Mouse (Mus musculus) hindbrain, embryonic 15.5 days (tissue): ENCODE results near the gene Glyat. TPM values are rescaled to one million over a fixed set of nuclear protein-coding genes. Genes with fewer than 3 reads are reported as not detected.
"Not testable (repeated sequence)": the region's sequence is repeated elsewhere in the genome, so short reads cannot be mapped to it uniquely, and the experiment has no call there.

ENCODE experiments used
- ATAC-seq: fragments of 200-750 bp; cut with Nextera tagmentation; 2 replicates; pipeline ENCODE4 v1.8.0; 2017; ENCODE audit warnings: low read depth, moderate number of reproducible peaks, moderate TSS enrichment; ENCODE audit not compliant: low FRiP score
- H3K27ac ChIP-seq: fragments of 300-500 bp; sonication (generic); replicated peaks from 2 replicates; pipeline ENCODE4 v1.5.1; 2015; ENCODE audit warnings: mild to moderate bottlenecking, inconsistent platforms
- H3K27me3 ChIP-seq: fragments of 300-500 bp; sonication (generic); 2 replicates; pipeline ENCODE4 v1.6.1; 2015; ENCODE audit warnings: control low read depth, inconsistent platforms
- H3K36me3 ChIP-seq: fragments of 300-500 bp; sonication (generic); 2 replicates; pipeline ENCODE4 v1.6.1; 2015; ENCODE audit warnings: control low read depth, inconsistent platforms
- H3K4me1 ChIP-seq: fragments of 300-500 bp; sonication (generic); replicated peaks from 2 replicates; pipeline ENCODE4 v1.6.1; 2015; ENCODE audit warnings: control low read depth, inconsistent platforms
- H3K4me2 ChIP-seq: fragments of 300-500 bp; sonication (generic); 2 replicates; pipeline ENCODE4 v1.6.1; 2015; ENCODE audit warnings: moderate library complexity, mild to moderate bottlenecking, inconsistent platforms
- H3K4me3 ChIP-seq: fragments of 300-500 bp; sonication (generic); 2 replicates; pipeline ENCODE4 v1.5.1; 2015; ENCODE audit warnings: mild to moderate bottlenecking, inconsistent platforms
- H3K9ac ChIP-seq: fragments of 300-500 bp; sonication (generic); 2 replicates; pipeline ENCODE4 v1.6.1; 2015; ENCODE audit warnings: inconsistent platforms
- H3K9me3 ChIP-seq: fragments of 300-500 bp; sonication (generic); 2 replicates; pipeline ENCODE4 v1.6.1; 2016; ENCODE audit warnings: control low read depth, inconsistent platforms
- WGBS: fragments of 180-500 bp; shearing (Covaris S2); methylation state at CpG from one replicate; pipeline ENCODE4 v1.1.7; 2015; 5-methylcytosine and 5-hydroxymethylcytosine counted together
- polyA plus RNA-seq: library from polyadenylated mRNA; unstranded; fragments of >200 nt; fragmentation: Nextera tagmentation; extraction: Ambion mirVana; gene quantifications from 2 replicates; pipeline ENCODE4 v1.2.1, GENCODE M21; 2015

The Glyat gene
- polyA plus RNA-seq, 1 experiment from 2014 or later = not detected

DNA sequence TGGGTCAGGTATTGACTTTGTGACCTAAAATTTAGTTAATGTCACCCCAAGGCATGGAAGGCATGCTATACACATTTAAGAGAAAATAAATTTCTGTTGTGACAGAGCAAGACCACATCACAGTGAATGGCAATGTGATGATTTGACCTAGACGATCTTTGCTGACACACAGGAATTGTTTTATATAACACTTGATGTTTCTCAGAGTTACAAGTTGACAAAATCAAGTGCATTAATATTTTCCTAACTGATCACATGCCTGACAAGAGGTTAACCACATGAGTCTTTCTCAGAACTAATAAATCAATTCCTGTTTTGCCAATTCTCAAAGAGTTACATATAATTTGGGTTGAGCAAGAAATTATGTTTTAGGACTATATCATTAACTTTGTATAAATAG, 19.5 kb upstream of the Glyat start:
- no peak overlapping the region for H3K27ac ChIP-seq
- no peaks in the 10 kb centered on the region for H3K4me1 ChIP-seq
- no peaks in the 10 kb centered on the region for H3K9me3 ChIP-seq
- H3K9ac ChIP-seq = no peak overlapping the region
- WGBS = 86% methylated on average over 1 of the region's 1 CpGs
- no peaks in the 10 kb centered on the region for H3K27me3 ChIP-seq
- no peak for ATAC-seq
- H3K4me3 ChIP-seq = no peak overlapping the region
- H3K4me2 ChIP-seq = no peak overlapping the region
- no peaks in the 10 kb centered on the region for H3K36me3 ChIP-seq

DNA sequence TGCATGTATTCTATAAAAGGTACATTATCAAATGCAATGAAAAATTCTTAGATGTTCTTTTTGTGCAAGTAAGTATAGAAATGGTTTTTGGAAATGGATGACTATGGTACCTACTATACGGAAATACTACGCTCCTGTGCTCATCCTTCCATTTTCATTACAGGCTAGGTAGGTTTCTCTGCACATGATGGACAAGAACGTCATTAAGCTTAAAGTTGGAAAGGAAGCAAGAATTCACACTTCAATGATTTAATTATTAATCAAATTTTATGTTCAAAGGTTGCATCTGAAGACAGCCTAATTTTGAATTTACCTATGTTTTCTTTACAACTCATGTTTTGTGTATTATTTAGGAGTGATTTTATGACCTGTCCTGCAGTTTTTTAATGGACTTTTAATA, 1.2 kb downstream of the Glyat start:
- Histone ChIP-seq H3K9ac (no peak overlapping the region), H3K4me2 (no peak overlapping the region), H3K36me3 (no peaks in the 10 kb centered on the region), H3K4me1 (no peaks in the 10 kb centered on the region), H3K9me3 (no peaks in the 10 kb centered on the region), H3K27ac (no peak overlapping the region), H3K27me3 (no peaks in the 10 kb centered on the region), H3K4me3 (no peak overlapping the region)
- WGBS = 91% methylated on average over 3 of the region's 3 CpGs
- ATAC-seq = no peak

DNA sequence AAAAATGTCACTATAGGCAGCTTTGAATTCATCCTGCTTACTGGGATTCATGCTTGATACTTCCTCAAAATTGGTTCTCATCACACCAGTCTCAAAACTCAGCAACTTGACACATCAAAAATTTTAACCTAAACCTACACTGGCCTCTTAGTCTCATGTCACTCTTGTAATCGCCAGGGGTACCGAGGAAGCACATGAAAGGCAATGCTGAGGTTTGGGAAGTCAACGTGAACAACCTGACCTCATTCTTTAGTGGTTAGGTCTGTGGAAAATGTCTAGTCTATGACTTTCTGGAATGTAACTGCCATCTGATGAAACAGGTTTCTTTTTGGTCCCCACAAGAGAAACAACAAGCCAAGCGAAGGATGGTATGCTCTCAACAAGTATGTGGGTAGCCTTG, 1.9 kb downstream of the Glyat start:
- ATAC-seq = no peak
- H3K9me3 ChIP-seq = no peaks in the 10 kb centered on the region
- no peak overlapping the region for H3K4me2 ChIP-seq
- H3K9ac ChIP-seq = no peak overlapping the region
- no peaks in the 10 kb centered on the region for H3K36me3 ChIP-seq
- 91% methylated on average over 4 of the region's 4 CpGs for WGBS
- no peaks in the 10 kb centered on the region for H3K27me3 ChIP-seq
- H3K4me1 ChIP-seq = no peaks in the 10 kb centered on the region
- H3K4me3 ChIP-seq = no peak overlapping the region
- H3K27ac ChIP-seq = no peak overlapping the region

DNA sequence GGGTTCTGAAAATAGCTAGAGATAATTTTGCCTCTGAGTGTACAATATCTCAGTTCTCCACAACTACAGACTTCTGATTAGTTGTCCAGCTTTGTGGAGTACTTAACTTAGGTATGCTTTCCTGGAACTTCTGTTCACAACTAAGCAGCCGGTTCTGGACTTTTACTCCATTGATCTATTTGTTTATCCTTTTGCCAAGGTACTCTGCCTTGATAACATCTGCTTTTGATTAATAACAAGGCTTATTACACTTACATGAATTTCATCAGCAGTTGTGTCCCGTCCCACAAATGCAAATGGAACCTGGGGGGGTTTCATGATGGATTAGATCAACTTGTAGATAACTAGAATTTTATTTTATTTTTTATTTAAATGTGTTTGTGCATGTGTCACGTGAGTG, 3.8 kb downstream of the Glyat start:
- Histone ChIP-seq H3K4me2 (no peak overlapping the region), H3K4me1 (no peaks in the 10 kb centered on the region), H3K4me3 (no peak overlapping the region), H3K36me3 (no peaks in the 10 kb centered on the region), H3K27me3 (no peaks in the 10 kb centered on the region), H3K9me3 (no peaks in the 10 kb centered on the region), H3K27ac (no peak overlapping the region), H3K9ac (no peak overlapping the region)
- no peak for ATAC-seq
- WGBS = 83% methylated on average over 3 of the region's 3 CpGs

DNA sequence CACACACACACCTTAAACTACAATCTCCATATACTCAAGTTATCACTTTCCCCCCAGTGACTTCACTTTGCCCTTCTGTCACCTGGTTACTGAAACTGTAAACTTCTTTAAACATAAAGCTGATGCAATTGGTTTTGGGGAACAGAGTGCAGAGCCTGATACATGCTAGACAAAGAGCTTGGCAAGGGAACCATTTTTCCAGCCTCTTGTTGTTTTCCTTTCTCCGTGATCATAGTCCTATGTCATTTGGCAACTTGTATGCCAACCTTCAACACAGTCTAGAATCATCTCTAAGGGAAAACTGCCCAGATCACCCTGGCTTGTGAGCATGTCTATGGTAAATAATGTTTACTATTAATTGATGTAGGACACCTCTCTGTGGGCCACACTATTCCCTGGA, 4.9 kb downstream of the Glyat start:
- no peak for ATAC-seq
- 75% methylated on average over 1 of the region's 1 CpGs for WGBS
- no peaks in the 10 kb centered on the region for H3K9me3 ChIP-seq
- H3K4me2 ChIP-seq = no peak overlapping the region
- no peaks in the 10 kb centered on the region for H3K36me3 ChIP-seq
- no peak overlapping the region for H3K4me3 ChIP-seq
- no peak overlapping the region for H3K9ac ChIP-seq
- no peaks in the 10 kb centered on the region for H3K27me3 ChIP-seq
- no peaks in the 10 kb centered on the region for H3K4me1 ChIP-seq
- H3K27ac ChIP-seq = no peak overlapping the region

DNA sequence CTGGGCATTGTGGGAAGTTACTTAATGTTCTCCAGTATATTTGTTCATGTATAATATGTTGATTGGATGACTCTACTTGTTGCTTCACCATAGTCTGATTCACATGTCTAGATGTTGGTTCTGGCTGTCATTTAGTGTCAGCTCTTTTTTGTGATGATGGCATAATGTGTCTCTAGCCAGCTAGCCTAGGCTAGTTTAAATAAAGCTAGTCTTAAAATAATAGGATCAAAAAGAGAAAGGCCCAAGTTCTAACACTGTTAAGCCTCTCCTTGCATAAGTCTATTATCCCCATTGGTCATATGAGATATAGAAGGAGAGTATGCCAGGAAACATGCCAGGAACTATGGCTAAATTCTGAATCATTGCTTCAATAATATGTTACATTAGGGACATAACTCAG, 16.4 kb downstream of the Glyat start:
- Histone ChIP-seq H3K9me3 (no peaks in the 10 kb centered on the region), H3K27me3 (no peaks in the 10 kb centered on the region), H3K27ac (no peak overlapping the region), H3K4me2 (no peak overlapping the region), H3K4me3 (no peak overlapping the region), H3K9ac (no peak overlapping the region), H3K4me1 (no peaks in the 10 kb centered on the region), H3K36me3 (no peaks in the 10 kb centered on the region)
- no peak for ATAC-seq

DNA sequence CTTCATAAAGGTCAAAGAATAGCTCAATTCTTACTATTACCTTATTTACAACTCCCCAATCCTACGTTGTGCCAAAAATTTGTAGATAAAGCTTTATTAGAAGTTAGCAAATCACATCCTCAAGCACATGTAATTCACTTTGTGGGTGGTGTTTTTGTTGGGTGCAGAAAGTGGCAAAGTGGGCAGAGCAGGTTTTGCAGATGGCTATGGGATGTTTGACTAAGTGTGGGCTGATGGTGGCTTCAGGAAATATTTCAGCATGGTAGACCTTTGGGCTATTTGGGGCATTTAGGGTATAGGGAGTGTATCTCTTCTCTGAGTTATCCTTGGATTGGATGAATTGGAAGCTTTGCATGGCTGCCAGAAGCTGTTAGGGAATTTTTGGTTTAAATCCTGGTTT, 33.0 kb downstream of the Glyat start:
- Histone ChIP-seq H3K9me3 (peaks cover 5% of the 10 kb centered on the region; the same call in 1 of the 2 replicates), H3K27me3 (no peaks in the 10 kb centered on the region), H3K4me3 (no peak overlapping the region), H3K4me2 (no peak overlapping the region), H3K27ac (no peak overlapping the region), H3K9ac (no peak overlapping the region), H3K36me3 (no peaks in the 10 kb centered on the region), H3K4me1 (no peaks in the 10 kb centered on the region)
- no peak for ATAC-seq
- WGBS = 79% methylated on average over 1 of the region's 1 CpGs

DNA sequence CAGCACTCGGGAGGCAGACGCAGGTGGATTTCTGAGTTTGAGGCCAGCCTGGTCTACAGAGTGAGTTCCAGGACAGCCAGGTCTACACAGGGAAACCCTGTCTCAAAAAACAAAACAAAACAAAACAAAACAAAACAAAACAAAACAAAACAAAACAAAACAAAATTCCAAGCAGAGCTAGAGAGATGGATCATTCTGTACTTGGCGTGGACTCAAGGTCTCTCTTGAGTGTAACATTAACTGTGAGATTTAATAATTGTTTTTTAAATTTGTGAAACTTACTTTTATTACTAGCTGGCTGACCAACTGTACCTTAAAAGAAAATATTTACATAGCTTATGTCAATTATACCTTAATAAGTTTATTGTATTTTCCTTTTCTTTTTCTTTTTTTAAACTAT, 35.5 kb downstream of the Glyat start:
- not testable (repeated sequence) for ATAC-seq
- 97% methylated on average over 3 of the region's 3 CpGs for WGBS

DNA sequence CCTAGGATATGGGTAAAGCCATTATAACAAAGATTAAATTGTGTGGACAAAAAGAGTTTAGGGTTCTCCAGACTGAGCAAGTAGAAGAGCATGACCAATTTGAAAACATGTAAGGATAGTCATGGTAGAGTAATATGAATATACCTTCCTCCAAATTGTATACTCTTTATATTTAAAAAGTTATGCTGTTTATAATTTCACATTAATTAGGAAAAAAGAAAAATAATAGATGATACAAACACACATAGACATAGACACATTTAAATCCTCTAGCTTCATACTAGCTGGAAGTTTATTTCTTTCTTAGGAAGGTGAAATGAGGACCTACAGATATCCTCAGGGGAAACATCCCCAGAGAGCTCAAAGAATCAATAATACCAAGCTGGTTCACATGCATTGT, 37.0 kb downstream of the Glyat start, which contains the start of gene Olfr1442:
Gene Olfr1442 (plus strand): TSS at position 301 of the 400 bp plus-strand sequence.
- ATAC-seq = no peak
- Histone ChIP-seq H3K4me1 (no peaks in the 10 kb centered on the region), H3K36me3 (no peaks in the 10 kb centered on the region)

More for the DNA sequence above, 35.5 kb downstream of the Glyat start:
- H3K9me3 ChIP-seq, H3K9ac ChIP-seq, H3K4me3 ChIP-seq, H3K4me2 ChIP-seq, H3K27ac ChIP-seq, H3K4me1 ChIP-seq, H3K36me3 ChIP-seq, H3K27me3 ChIP-seq: not testable (repeated sequence)

DNA sequence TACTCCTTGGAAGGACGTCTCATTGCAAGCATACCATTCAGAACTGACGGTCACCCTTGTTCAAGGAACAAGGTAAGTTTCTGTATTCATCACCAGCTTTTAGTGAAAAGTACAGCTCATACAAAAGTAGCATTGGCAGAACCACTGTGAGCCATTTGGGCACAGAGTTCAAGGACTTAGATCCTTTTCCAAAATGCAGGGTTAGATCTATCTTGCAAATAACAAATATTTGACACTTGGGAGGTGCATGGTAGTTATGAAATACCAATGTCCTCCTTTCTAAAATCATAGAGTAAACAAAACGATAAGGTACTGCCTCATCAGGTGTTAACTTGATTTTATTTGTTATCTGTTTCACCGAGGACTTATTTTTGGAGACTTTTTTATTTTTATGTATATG, 37.9 kb downstream of the Glyat start:
- WGBS = 88% methylated on average over 4 of the region's 4 CpGs
- no peak overlapping the region for H3K9ac ChIP-seq
- H3K9me3 ChIP-seq = no peaks in the 10 kb centered on the region
- no peaks in the 10 kb centered on the region for H3K4me1 ChIP-seq
- no peak overlapping the region for H3K4me3 ChIP-seq
- no peak for ATAC-seq
- H3K27ac ChIP-seq = no peak overlapping the region
- H3K36me3 ChIP-seq = no peaks in the 10 kb centered on the region
- H3K27me3 ChIP-seq = no peaks in the 10 kb centered on the region
- H3K4me2 ChIP-seq = no peak overlapping the region

More for the DNA sequence above, 37.0 kb downstream of the Glyat start, which contains the start of gene Olfr1442:
- H3K4me3 ChIP-seq = no peak within 1 kb of the TSS
- H3K4me2 ChIP-seq = no peak within 1 kb of the TSS
- H3K9me3 ChIP-seq = no peaks in the 10 kb centered on the region
- H3K9ac ChIP-seq = no peak within 1 kb of the TSS
- no peaks in the 10 kb centered on the region for H3K27me3 ChIP-seq
- H3K27ac ChIP-seq = no peak within 1 kb of the TSS

DNA sequence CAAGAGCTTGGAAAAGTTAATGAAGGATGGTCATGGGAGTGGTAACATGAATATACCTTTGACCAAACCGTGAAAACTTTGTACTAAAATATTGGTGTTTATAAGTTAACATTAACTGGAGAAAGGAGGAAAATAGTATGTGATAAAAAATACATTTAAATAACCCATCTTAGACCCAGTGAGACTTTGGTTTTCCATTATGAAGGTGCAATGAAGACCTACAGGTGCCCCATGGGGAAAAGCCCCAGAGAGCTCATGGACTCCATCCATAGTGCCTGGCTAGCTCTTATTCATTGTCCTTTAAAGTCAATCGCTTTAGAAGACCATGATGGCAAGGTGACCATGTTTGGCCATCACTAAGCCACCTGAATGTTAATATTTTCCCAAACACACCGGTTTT, 44.7 kb downstream of the Glyat start, which contains the start of gene Olfr1443:
Gene Olfr1443 (plus strand): TSS at position 301 of the 400 bp plus-strand sequence.
- no peak within 1 kb of the TSS for H3K4me3 ChIP-seq
- no peaks in the 10 kb centered on the region for H3K4me1 ChIP-seq
- no peak within 1 kb of the TSS for H3K27ac ChIP-seq
- no peaks in the 10 kb centered on the region for H3K9me3 ChIP-seq
- no peaks in the 10 kb centered on the region for H3K36me3 ChIP-seq
- WGBS = 71% methylated on average over 3 of the region's 3 CpGs
- H3K27me3 ChIP-seq = no peaks in the 10 kb centered on the region
- H3K4me2 ChIP-seq = no peak within 1 kb of the TSS
- no peak for ATAC-seq
- H3K9ac ChIP-seq = no peak within 1 kb of the TSS

DNA sequence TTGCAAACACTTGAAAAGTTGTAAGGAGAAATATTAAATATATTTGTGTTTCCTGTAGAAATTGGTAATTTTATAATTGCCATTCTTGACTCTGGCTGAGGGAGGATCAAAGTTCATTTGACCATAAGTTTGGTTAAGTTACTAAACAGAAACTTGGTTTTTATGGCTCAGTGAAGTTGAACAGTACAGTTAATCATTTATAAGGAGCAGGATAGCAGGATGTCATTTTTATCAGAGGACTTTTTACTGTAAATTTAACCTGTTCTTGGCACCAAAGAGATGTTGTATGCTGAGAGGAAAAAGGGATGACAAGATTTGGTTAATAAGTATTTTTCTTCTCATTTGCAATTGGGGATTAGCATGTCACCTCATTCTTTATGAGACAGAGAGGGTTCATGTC, 51.5 kb downstream of the Glyat start:
- H3K9me3 ChIP-seq = no peaks in the 10 kb centered on the region
- H3K27ac ChIP-seq = no peak overlapping the region
- ATAC-seq = no peak
- no peaks in the 10 kb centered on the region for H3K27me3 ChIP-seq
- H3K4me2 ChIP-seq = no peak overlapping the region
- H3K9ac ChIP-seq = no peak overlapping the region
- no peaks in the 10 kb centered on the region for H3K36me3 ChIP-seq
- no peak overlapping the region for H3K4me3 ChIP-seq
- H3K4me1 ChIP-seq = no peaks in the 10 kb centered on the region

DNA sequence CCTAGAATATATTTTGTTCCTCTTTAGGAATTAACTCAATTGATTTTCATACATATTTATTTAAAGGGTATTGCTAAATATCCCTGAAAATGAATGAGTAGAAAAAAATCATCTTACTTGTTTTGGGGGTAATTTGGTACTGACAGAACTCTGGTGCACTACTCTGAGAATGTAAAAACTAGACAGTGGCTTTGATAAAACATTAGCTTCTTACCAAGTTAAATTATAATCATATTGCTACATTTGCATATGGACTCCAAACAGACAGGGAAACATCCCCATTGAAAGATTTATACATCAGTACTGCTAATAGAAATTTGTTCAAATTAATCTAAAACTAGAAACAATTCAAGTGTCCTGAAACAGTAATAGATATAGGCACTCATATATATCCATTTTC, 52.1 kb downstream of the Glyat start:
- no peak overlapping the region for H3K27ac ChIP-seq
- no peaks in the 10 kb centered on the region for H3K9me3 ChIP-seq
- no peaks in the 10 kb centered on the region for H3K36me3 ChIP-seq
- no peak overlapping the region for H3K9ac ChIP-seq
- no peaks in the 10 kb centered on the region for H3K4me1 ChIP-seq
- H3K27me3 ChIP-seq = no peaks in the 10 kb centered on the region
- H3K4me3 ChIP-seq = no peak overlapping the region
- ATAC-seq = no peak
- no peak overlapping the region for H3K4me2 ChIP-seq
